Mouse (Mus musculus) ZHBTc4 (cell line): ENCODE data around the gene Kmt2d.

Experiments
- DNase-seq: peaks from one replicate; pipeline ENCODE4 v3.0.0-alpha.2; 2011; ENCODE audit warnings: low read depth, low spot score

Gene Kmt2d

DNA sequence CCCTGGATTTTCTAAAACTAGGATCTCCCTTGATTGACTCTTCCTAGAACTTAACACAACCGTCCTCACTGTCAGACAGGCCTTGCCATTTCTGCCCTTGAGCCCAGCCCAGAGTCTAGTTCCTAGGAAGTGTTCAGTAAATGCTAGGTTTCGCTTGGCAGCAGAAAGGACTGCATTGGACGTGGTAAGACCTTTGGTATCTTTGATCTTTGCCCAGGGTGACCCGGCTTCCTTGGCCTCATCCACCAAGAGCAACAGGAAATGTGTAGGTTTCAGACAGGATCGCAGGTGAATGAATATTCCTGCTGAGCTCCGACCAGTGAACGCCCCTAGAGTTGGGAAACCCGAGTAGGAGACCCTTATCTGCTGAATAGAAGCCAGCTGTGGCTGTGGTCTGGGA lies 68.1 kb downstream of the Kmt2d start:
- DNase-seq, result no peak

DNA sequence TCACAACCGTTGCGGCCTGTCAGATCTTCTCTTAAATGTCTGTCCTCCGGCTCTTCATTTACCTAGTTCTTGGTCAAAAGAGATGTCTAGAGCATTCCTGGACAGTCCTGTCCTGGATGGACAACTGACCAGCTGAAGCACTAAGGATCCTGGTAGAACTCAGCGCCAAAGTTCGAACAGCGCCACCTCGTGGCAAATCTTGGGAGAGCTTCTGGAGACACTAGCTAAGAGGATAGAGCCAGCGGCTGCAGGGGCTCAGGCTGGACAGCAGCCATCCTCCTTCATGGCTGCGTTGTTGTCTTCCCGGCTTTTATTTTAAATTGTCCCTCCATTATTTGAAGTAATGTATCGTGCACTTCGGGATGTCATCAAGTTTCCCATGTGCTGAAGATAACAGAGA lies 71.6 kb downstream of the Kmt2d start:
- DNase-seq, result peak; percentile 84

DNA sequence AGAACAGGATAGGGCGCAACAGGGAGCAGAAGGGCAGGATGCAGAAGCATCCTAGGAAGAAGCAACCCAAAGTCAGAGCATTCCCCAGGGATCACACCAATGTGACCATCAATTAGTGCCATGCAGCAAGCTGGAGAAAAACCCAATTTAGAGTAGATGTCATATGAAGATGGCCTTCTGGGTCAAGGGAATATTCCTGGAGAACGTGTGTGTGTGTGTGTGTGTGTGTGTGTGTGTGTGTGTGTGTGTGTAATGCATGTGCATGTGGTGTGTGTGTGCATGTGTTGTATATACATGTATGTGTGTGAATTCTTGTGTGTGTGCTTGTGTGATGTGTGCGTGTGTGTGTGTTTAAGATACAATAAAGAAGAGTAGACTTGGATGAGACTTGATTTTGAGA lies 72.1 kb downstream of the Kmt2d start:
- DNase-seq, result no peak

DNA sequence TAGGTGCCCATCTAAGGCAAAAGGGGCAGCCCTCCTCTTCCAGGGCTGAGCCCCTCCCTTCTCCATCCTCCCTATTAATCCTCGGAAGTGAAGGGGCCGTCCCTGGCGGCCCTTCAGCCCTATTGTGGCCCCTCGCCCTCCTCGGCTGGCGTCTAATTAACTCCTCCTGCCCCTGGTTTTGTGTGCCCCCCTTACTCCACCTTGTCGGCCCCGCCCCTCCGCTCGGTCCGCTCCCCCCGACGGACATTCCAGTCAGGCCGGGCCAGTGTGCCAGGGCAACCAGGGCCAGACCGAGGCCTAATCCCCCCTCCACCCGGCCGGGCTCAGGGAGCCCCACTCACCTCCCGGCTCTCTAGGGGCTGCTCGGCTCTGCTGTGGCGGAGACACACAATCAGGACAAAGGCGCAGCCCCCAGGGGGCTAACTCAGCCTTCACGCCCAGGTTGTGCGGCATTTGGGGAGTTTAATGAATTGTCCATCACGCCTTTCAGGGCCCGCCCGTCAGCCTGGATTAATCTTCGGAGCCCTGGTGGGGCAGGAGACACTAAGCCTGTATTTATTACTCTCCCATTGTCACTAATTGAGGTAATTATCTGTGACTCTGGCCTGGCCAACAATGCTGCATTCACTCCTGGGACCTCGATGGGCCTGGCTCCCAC lies 73.0 kb downstream of the Kmt2d start:
- no peak for DNase-seq

DNA sequence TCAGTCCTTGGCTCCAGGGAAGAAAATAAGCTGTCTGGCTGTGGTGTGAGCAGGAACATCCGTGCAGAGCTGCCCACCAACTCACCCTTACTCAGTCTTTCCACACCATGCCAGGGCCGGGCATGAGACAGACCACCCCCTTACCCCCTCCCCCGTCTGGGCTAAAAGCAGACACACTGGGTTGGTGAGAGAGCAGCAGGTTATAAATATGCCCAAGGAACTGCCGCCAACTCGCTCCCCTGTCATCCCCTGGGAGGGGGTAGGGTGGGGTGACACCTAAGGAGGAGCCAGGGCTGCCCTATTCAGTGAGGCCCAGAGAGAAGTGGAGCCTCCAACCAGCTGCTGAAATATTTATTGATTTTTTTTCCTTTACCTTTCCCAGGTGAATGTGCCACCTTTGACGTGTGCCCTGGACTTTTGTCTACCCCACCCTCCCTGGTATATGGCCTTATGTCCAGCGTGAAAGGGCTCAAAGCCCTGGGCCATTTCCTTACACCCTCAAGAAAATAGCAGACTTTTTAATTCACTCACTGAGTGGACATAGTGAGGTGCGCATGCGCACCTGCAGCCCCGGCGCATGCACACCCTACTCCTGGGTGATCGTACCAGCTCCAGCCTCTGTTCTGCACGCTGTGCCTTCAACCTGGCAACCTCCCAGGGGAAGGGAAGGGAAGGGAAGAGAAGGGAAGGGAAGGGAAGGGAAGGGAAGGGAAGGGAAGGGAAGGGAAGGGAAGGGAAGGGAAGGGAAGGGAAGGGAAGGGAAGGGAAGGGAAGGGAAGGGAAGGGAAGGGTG lies 74.0 kb downstream of the Kmt2d start:
- no peak for DNase-seq

DNA sequence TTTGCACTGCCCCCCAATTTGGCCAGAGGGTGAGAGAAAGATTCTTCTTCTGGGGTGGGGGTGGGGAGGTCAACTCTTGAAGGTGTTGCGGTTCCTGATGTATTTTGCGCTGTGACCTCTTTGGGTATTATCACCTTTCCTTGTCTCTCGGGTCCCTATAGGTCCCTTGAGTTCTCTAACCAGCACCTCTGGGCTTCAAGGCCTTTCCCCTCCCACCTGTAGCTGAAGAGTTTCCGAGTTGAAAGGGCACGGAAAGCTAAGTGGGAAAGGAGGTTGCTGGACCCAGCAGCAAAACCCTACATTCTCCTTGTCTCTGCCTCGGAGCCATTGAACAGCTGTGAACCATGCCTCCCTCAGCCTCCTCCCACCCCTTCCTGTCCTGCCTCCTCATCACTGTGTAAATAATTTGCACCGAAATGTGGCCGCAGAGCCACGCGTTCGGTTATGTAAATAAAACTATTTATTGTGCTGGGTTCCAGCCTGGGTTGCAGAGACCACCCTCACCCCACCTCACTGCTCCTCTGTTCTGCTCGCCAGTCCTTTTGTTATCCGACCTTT lies 77.8 kb downstream of the Kmt2d start:
- DNase-seq, result no peak

DNA sequence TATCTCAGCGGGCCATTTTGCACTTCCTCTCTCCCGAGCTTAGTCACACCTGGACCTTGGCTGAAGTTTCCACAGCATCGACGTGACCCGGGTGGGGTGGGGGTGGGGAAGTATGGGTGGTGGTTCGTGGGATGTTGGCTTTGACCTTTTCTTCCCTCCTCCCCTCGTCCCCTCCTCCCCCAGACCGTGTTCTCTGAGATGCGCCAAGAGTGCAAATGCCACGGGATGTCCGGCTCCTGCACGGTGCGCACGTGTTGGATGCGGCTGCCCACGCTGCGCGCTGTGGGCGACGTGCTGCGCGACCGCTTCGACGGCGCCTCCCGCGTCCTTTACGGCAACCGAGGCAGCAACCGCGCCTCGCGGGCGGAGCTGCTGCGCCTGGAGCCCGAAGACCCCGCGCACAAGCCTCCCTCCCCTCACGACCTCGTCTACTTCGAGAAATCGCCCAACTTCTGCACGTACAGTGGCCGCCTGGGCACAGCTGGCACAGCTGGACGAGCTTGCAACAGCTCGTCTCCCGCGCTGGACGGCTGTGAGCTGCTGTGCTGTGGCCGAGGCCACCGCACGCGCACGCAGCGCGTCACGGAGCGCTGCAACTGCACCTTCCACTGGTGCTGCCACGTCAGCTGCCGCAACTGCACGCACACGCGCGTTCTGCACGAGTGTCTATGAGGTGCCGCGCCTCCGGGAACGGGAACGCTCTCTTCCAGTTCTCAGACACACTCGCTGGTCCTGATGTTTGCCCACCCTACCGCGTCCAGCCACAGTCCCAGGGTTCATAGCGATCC lies 78.6 kb downstream of the Kmt2d start:
- peak; percentile 48 for DNase-seq

DNA sequence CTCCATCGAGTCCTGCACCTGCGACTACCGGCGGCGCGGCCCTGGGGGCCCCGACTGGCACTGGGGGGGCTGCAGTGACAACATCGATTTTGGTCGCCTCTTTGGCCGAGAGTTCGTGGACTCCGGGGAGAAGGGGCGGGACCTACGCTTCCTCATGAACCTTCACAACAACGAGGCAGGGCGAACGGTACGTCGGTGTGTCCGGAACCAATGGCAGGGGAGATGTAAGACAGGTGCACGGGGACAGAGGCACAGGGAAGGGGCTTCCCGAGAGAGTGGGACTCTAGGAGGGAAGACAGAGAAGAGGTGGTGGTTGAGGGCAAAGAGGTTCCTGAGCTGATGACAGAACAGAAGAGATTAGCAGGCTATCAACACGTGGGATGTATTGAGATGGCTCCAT lies 79.2 kb downstream of the Kmt2d start:
- peak; percentile 47 for DNase-seq

DNA sequence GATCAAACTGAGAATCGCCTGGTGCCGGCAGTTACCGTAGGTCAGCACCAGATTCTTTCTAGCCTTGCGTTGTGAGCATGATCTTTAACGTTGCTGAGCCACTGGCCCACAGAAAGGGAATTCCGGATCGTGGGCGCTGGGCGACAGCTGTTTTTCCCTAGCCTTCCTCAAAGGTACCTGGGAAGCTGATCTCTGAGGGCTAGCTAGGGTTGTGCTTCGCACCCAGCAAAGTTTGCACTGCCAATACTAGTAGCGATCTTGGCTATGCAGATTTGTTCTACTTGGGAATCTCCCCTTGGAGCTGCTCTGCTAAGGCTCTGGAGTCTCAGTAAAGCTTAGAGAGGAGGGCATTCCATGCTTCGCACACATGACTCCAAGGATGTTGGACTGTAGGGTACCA lies 79.8 kb downstream of the Kmt2d start:
- DNase-seq, result peak; percentile 37

DNA sequence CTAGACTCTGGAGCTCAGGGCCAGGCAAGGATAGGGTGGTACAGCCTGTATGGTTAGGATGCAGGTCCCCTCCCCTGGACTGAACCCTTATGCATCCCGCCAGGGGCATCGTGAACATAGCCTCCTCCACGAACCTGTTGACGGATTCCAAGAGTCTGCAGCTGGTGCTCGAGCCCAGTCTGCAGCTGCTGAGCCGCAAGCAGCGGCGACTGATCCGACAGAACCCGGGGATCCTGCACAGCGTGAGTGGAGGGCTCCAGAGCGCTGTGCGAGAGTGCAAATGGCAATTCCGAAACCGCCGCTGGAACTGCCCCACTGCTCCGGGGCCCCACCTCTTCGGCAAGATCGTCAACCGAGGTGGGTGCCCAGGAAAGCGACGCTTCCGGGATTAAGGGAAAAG lies 80.2 kb downstream of the Kmt2d start:
- peak; percentile 48 for DNase-seq

DNA sequence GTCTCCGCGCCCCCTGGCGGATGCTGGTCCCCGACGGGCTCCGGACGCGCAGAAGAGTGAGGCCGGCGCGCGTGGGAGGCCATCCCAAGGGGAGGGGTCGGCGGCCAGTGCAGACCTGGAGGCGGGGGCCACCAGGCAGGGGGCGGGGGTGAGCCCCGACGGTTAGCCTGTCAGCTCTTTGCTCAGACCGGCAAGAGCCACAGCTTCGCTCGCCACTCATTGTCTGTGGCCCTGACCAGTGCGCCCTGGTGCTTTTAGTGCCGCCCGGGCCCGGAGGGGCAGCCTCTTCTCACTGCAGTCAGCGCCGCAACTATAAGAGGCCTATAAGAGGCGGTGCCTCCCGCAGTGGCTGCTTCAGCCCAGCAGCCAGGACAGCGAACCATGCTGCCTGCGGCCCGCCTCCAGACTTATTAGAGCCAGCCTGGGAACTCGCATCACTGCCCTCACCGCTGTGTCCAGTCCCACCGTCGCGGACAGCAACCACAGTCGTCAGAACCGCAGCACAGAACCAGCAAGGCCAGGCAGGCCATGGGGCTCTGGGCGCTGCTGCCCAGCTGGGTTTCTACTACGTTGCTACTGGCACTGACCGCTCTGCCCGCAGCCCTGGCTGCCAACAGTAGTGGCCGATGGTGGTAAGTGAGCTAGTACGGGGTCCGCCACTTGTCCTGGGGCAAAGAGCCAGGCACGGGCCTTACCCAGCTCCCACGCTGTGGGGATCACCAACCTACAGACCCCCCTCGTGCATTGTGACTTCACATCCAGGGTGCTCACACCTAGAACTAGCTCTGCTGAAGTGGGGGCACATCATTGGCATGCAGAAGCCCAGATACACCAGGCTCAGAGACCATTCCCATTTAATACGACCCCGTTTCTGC lies 81.1 kb downstream of the Kmt2d start, which contains the start of gene Wnt1:
Wnt1 (plus strand) TSS at position 197 of the 875 bp plus-strand sequence.
- DNase-seq, result peak; percentile 72

DNA sequence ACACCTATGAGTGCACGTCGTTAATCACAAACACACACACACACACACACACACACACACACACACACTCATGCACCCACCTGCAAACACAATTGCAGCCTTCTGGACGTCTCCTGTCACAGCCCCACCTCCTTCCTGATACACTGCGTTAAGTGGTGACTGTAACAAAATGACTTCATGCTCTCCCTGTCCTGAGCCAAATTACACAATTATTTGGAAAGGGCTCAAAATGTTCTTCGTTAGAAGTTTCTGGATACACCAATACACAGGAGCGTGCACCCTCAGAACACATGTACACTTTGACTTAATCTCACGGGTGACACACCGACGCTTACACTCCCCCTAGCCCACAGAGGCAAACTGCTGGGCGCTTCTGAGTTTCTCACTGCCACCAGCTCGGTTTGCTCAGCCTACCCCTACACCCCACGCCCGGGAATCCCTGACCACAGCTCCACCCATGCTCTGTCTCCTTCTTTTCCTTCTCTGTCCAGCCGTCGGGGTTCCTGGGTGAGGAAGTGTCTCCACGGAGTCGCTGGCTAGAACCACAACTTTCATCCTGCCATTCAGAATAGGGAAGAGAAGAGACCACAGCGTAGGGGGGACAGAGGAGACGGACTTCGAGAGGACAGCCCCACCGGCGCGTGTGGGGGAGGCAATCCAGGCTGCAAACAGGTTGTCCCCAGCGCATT lies 81.9 kb downstream of the Kmt2d start:
- no peak for DNase-seq

DNA sequence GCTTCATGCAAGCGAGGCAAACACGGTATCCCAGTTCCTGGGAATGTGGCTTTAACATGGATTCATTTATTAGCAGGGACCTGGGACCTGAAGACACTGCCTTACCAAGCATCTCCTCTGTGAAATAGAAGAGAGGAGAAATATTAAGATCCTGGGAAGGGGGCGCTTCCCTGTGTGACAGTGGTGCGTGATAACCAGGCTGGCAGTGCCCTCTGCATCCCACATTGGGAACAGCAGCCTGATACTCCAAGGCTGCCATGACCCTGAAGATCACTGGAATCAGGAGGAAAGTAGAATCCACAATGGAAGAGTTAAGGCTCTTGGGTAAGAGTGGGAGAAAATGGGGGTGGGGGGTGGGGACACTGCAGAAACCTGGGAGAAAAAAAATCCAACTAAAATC lies 83.1 kb downstream of the Kmt2d start:
- DNase-seq, result peak; percentile 49

DNA sequence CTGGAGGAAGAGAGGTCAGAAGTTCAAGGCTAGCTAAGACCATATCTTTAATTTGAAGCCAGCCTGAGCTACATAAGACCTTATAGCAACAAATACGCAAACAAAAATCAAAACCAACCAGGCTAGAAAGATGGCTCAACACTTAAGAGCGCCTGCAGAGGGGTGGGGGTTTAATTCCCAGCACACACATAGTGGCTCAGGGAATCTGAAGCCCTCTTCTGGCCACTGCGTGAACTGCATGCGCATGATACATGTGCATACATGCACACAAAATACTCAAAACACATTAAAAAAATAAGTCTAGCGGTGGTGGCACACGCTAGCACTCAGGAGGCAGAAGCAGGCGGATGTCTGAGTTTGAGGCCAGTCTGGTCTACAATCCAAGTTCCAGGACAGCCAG lies 85.3 kb downstream of the Kmt2d start:
- peak; percentile 88 for DNase-seq
